Mouse (Mus musculus): Measurements from ENCODE around the gene Tex28.
"Not testable (repeated sequence)": the region's sequence is repeated elsewhere in the genome, so short reads cannot be mapped to it uniquely, and the experiment has no call there.

The Tex28 gene

DNA sequence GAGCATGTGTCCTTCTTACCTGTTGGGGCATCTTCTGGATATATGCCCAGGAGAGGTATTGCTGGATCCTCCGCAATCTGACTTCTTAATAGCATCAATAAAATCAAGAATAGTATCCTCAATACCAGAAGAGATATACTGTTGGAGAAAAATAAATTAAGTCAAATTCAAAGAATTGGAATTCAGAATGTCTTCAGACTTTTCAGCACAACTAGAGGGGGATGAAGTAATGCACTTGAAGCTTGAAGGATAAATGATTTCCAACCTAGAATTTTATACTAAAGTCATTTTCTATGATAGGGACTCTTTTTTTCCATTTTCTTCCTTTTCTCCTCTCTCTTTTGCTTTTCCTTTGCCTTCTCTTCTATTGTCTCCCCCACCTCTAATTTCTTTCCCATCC, at the start of gene Tex28:
Gene Tex28, minus strand, starts transcription at position 101 of the 400 bp plus-strand sequence.
- DNase-seq (ENCODE audit: low read depth, low spot score) = no peak

DNA sequence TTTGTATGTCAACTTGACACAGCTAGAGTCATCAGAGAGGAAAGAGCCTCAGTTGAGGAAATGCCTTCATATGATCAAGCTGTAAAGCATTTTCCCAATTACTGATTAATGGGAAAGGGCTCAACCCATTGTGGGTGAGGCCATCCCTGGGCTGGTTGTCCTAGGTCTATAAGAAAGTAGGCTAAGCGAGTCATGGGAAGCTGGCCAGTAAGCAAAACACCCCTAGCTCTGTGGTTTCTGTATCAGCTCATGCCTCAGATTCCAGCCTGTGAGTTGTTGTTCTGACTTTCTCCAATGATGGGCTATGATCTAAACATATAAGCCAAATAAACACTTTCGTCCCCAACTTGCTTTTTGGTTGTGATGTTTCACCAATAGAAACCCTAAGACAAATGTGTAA, 35.9 kb upstream of the Tex28 start:
- no peak for DNase-seq (ENCODE audit: low read depth, low spot score)

DNA sequence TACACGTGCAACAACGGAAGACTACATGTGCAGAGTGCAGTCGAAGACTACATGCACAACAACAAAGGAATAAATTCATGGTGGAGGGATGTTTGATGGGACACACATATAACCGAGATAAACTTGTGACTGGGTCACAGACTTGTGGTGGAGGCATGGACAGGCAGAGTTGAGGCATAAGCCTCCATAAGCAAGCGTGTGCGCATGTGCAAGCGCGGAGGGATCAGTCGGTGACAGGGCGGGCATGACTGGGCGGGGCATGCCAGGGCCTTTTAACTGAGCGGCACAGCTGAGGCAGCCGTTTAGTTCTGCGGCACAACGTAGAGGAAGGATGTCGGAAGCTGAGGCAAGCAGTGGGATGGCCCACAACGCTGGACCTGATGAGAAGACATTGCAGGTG, 9.3 kb upstream of the Tex28 start, which contains the start of gene Tktl1:
Gene Tktl1, plus strand, starts transcription at position 301 of the 400 bp plus-strand sequence.
- DNase-seq (ENCODE audit: low read depth, low spot score) = no peak

DNA sequence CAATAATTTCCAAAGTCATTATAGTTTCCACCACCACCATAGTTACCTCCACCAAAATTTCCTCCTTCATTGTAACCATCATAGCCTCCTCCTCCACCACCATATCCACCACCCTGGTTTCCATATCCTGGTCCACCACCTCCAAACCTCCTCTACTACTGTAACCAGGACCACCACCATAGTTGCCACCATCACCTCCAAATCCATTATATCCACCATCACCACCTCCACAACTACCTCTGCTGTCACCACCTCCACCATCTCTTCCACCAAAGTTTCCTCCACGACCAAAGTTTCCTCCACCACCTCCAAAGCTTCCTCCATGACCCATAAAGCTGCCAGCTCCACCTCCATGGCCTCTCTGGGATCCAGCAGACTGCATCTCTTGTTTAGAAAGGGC, 32.4 kb downstream of the Tex28 start, which contains the start of gene Mecp2:
Gene Mecp2, minus strand, starts transcription at position 101 of the 400 bp plus-strand sequence.
- DNase-seq (ENCODE audit: low read depth, low spot score) = not testable (repeated sequence)

DNA sequence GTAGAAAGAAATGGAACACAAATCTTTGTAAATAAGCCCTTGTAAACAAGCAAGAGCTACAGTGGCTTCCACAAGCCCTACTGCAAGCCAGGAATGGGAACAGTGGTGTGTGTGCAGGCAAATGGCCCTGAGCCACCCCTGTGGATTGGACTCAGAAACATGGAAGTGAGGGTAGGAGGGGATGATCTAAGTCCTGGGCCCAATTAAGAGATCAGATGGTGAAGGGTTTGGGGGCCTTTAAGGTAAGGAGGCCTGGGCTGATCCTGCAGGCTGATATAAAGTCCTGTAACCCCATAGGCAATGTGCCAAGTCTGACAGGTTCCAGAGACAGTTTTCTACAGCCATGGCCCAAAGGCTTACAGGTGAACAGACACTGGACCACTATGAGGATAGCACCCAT, 40.5 kb downstream of the Tex28 start, which contains the start of gene Opn1mw:
Gene Opn1mw, plus strand, starts transcription at position 301 of the 400 bp plus-strand sequence.
- no peak for DNase-seq (ENCODE audit: low read depth, low spot score)

DNA sequence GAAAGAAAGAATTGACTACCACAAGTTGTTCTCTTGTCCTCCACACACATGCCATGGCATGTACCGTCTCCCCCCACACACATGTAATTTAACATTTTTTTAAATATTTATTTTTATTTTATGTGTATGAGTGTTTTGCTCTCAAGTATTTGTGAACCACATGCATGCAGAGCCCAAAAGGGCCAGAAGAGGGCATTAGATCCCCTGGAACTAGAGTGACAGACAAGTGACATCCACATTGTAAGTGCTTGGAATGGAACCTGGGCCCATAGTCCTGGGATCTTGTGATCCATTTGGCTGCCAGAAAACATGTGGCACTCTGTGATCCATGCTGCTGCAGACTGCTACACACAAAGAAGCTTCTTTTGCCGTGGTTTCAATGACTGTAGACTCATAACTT, 42.7 kb downstream of the Tex28 start:
- no peak for DNase-seq (ENCODE audit: low read depth, low spot score)

DNA sequence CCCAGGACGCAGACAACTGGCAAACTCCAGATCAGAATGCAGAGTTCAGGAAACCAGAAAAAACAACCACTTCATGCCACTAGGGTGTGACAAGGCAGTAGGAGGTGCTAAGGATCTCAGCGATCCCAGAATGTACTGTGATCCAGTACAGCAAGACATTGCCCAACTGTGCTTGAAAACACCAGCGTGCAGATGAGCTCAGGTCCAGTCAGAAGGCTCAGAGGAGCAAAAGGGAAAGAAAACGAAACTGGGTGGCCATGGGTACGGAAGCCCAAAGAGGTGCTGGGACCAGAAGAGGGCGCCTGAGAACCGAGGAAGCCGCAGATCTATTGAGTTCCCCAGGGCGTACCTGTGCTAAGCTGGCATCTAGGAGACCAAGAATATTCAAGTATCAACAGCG, 52.1 kb downstream of the Tex28 start:
- DNase-seq (ENCODE audit: low read depth, low spot score) = peak; percentile 5

DNA sequence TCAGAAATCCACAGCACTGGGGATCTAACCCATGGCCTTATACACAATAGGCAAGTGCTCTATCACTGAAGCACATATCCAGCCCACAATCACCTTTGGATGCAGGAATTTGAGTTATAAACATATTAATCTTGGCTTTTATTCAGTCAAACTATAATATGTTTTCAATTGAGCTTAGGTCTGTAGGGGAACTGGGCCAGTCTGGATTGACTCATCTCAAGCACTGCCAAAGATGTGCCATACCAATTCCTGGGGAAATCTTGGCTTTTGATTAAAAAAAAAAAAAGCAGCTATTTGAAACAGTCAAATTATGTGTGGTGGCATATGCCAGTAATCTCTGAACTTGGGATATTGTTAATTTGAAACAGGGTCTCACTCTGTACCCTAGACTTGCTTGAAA, 53.6 kb downstream of the Tex28 start:
- DNase-seq (ENCODE audit: low read depth, low spot score) = no peak

DNA sequence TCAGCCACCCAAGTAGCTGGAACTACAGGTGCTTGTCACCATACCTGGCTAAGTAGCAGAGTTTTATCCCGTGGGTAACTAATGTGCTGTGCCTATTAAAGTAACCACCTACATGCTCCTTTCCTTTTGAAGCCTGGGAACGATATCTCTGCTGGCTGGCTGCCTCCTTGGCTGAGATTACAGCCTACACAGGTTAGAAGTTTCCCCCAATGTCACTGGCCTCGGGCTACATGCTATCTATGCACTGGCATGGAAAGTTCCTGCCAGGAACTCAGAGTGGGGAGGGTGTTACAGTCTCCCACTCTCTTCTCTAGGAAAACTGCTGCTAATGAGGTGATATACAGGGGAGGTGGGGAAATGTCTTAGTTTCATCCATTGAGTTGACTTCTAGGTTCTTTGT, 58.9 kb downstream of the Tex28 start:
- no peak for DNase-seq (ENCODE audit: low read depth, low spot score)

DNA sequence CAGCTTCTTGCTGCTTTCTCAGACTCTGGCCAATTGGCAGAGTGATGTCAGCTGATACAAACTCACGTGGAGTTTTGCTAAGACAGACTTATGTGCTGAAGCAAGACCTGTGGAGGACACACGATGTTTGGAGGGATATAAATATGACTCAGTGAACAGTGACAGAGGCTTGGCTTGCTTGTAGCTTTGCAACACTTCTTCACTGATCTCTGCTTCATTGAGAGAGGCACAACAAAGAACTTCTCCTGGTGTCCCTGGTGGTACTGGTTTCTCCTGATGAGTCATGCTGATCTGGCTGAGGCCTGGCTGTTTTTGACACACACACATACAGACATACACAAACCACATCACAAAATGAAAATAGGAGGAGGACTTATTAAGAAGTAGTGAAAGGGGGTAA, 61.7 kb downstream of the Tex28 start:
- no peak for DNase-seq (ENCODE audit: low read depth, low spot score)

DNA sequence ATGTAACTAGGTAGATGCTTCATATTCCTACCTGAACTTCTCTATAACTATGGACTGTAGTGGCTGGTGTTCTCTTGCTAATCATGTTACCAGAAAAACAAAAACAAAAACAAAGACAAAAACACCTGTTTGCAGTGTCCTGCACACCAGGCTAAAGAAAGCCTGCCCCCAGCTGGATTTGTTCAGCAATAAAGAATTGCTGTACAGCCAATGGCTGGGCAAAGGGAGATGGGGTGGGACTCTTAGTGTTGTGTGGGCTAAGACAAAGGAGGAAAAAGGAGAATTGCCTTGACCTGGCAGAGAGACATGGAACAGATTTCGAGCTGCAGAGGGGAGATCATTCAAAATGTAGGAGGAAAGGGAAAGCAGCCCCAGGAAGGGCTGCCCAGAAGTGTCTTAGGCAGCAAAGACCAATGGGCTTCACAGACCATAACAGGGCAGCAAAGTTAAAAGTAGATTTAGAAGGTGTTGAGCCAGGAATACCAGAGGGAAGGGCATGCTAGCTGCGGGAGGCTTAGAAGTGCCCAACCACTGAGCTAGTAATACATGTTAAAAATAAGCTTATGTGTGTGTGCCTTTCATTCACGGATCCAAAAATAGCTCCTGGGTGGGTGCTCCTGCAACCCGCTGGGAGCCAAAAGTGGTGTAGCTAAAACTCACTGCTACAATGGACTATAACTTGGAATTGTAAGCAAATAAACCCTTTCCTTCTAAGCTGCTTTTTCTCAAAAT, 64.0 kb downstream of the Tex28 start:
- DNase-seq (ENCODE audit: low read depth, low spot score) = no peak

All from embryo, embryonic 11.5 days (tissue).